Mouse (Mus musculus) cerebellum, adult 2 months (tissue): ENCODE results near the gene Slc6a16. TPM values are rescaled to one million over a fixed set of nuclear protein-coding genes. Genes with fewer than 3 reads are reported as not detected.
"Not testable (repeated sequence)": the region's sequence is repeated elsewhere in the genome, so short reads cannot be mapped to it uniquely, and the experiment has no call there.

Source experiments
- DNase-seq, 2 experiments: peaks; one replicate each; pipeline ENCODE4 v3.0.0; 2021
- H3K27ac ChIP-seq: fragments of 200-500 bp; 2 replicates; pipeline ENCODE4 v1.5.1; 2012; ENCODE audit warnings: low read length, control low read depth, inconsistent platforms; ENCODE audit not compliant: insufficient read depth
- H3K27me3 ChIP-seq: fragments of 200-500 bp; 2 replicates; pipeline ENCODE4 v1.6.1; 2012; ENCODE audit warnings: inconsistent platforms, mild to moderate bottlenecking, low read length, moderate library complexity; ENCODE audit not compliant: control insufficient read depth, insufficient read depth
- H3K4me1 ChIP-seq: fragments of 200-500 bp; 2 replicates; pipeline ENCODE4 v1.6.1; 2011; ENCODE audit warnings: low read length; ENCODE audit not compliant: control insufficient read depth, insufficient read depth
- H3K4me3 ChIP-seq: fragments of 200-500 bp; replicated peaks from 2 replicates; pipeline ENCODE3; 2011; ENCODE audit warnings: mild to moderate bottlenecking, low read depth, low read length, control low read depth; ENCODE audit not compliant: insufficient read depth
- CTCF ChIP-seq: fragments of 200-500 bp; IDR thresholded peaks from 2 replicates; pipeline ENCODE4 v1.5.1; 2011; ENCODE audit warnings: low read depth, mild to moderate bottlenecking, control low read depth, low read length, moderate library complexity, borderline replicate concordance; ENCODE audit not compliant: insufficient read depth
- POLR2A ChIP-seq: fragments of 200-500 bp; IDR thresholded peaks from 2 replicates; pipeline ENCODE4 v1.6.1; 2011; ENCODE audit warnings: low read length, control low read depth, borderline replicate concordance; ENCODE audit not compliant: insufficient read depth
- WGBS: fragments of 180-500 bp; shearing (Covaris S2); methylation state at CpG from one replicate; pipeline ENCODE4 v1.1.7; 2018; 5-methylcytosine and 5-hydroxymethylcytosine counted together
- polyA plus RNA-seq: library from polyadenylated mRNA; depleted of rRNA; stranded (reverse); fragments of >200 nt; gene quantifications from 2 replicates; pipeline ENCODE4 v1.2.3, GENCODE M21; 2012

The Slc6a16 gene
- polyA plus RNA-seq, 1 experiment = 3.1 TPM

DNA sequence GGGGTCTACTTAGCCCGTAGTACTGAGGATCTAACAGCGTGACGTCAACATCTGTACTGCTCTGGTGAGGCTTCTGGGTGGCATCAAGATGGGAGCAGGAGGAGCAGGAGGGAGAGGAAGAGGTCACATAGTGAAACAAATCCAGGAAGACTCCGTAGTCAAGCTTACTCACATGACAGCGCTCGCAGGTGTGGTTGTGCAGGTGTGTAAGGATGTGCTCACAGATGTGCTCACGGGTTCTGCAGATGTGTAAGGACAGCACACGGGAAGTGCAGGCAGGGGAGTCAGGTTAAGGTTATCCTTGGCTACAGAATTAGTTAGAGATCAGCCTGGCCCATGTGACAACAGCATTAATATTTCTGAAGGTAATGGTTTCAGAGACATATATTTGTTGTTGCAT, 12.9 kb downstream of the Slc6a16 start:
- no peak for DNase-seq
- WGBS = 90% methylated on average over 8 of the region's 8 CpGs
- no peaks in the 10 kb centered on the region for H3K4me1 ChIP-seq
- no peak for TF ChIP-seq CTCF
- no peak for TF ChIP-seq POLR2A
- H3K27me3 ChIP-seq = no peaks in the 10 kb centered on the region
- H3K4me3 ChIP-seq = no peak overlapping the region
- H3K27ac ChIP-seq = no peak overlapping the region

DNA sequence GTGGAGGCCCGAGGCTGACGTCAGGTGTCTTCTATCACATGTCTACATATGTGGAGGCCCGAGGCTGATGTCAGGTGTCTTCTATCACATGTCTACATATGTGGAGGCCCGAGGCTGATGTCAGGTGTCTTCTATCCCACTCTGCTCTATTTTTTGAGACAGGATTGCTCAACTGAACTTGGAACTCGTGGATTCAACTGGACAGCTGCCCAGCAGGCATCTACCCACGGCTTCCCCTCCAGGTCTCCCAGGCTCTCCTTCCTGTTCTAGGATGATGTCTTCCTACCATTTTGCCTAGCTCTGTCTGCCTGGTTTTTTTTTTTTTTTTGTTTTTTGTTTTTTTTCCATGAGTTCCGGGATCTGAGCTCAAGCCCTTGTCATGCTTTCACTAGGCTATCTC, 14.9 kb downstream of the Slc6a16 start:
- H3K4me3 ChIP-seq, H3K27me3 ChIP-seq, DNase-seq, H3K4me1 ChIP-seq, H3K27ac ChIP-seq: not testable (repeated sequence)
- WGBS = 77% methylated on average over 7 of the region's 7 CpGs

DNA sequence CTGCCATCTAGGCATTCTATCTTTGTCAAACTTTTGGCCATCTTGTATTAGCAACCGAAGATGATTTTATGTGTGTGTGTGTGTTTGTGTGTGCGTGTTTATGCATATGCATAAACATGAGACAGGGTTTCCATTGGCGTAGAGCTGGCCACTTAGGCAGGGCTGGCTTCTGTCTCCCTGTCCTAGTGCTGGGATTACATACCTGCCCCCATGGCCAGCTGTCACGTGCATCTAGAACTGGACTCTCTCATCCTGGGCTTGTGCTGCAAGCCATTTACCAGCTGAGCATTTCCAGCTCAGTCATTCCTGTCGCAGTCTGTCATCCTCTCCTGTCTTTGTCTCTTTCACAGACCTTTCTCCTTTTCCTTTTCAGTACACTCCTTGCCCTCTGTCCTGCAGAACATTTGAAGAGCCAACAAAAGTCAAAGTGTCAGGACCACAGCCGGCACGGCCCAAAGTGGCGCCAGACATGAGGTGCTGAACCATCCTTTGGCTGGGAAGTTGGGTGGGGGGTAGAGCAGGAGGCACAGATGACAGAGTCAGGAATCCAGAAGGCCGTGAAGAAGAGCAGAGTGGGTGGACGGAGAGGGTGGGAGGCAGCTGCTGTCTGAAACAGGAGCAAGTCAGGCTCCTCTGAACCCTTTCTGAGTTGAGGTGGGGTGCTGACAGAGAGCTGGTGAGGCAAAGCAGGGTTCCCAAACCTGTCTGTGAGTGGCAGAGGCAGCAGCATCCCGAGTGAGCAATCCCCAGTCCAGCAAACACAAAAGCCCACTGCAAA, 16.4 kb downstream of the Slc6a16 start:
- H3K4me3 ChIP-seq = no peak overlapping the region
- H3K27me3 ChIP-seq = no peaks in the 10 kb centered on the region
- no peak for DNase-seq
- H3K4me1 ChIP-seq = no peaks in the 10 kb centered on the region
- WGBS = 34% methylated on average over 11 of the region's 11 CpGs
- no peak overlapping the region for H3K27ac ChIP-seq
- TF ChIP-seq POLR2A (no peak), CTCF (no peak)

DNA sequence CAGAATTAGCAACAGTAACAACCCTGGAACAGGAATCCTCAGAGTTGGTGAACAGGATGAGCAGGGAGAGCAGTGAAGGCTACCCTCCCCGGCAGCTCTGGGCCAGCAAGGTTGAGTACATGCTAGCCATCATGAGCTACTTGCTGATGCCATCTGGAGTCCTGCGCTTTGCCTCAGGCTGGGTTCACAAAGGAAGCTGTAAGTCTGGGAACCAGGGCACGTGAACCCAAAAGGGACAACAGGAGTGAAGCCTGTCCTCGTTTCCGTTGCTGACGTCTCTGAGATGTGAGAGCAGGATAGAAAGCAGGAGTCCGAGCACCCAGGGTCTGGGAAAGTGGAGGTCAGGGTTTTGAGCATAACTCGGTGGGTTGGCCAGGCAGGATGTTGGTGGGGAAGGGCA, 18.4 kb downstream of the Slc6a16 start:
- no peak overlapping the region for H3K4me3 ChIP-seq

DNA sequence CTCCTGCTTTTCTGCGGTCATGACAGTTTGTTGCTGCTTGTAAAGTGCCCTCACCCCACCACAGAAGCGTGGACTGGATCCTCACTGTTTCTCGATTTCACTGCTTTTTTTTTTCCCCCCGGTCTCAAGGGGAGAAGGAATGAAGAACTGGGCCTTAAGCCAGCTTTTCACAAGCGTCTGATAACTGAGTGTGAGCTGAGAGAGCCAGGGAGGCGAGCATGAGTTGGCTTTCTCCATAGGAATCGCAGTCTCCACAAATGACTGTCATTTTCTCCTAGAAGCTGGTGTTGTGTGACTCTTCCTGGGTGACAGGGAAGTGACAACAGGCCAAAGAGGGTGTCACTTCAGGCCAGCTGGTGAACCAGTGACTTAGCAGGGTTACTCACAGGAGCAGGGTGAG, 21.4 kb downstream of the Slc6a16 start:
- H3K4me1 ChIP-seq = no peaks in the 10 kb centered on the region
- H3K27me3 ChIP-seq = no peaks in the 10 kb centered on the region
- H3K27ac ChIP-seq = no peak overlapping the region
- TF ChIP-seq POLR2A = no peak
- TF ChIP-seq CTCF = no peak
- 43% methylated on average over 7 of the region's 7 CpGs for WGBS
- H3K4me3 ChIP-seq = no peak overlapping the region
- DNase-seq = no peak

More for the DNA sequence above, 18.4 kb downstream of the Slc6a16 start:
- Histone ChIP-seq H3K27ac (no peak overlapping the region), H3K27me3 (no peaks in the 10 kb centered on the region), H3K4me1 (no peaks in the 10 kb centered on the region)
- no peak for TF ChIP-seq POLR2A
- TF ChIP-seq CTCF = no peak
- whole genome bisulfite sequencing = 87% methylated on average over 8 of the region's 8 CpGs
- no peak for DNase-seq

DNA sequence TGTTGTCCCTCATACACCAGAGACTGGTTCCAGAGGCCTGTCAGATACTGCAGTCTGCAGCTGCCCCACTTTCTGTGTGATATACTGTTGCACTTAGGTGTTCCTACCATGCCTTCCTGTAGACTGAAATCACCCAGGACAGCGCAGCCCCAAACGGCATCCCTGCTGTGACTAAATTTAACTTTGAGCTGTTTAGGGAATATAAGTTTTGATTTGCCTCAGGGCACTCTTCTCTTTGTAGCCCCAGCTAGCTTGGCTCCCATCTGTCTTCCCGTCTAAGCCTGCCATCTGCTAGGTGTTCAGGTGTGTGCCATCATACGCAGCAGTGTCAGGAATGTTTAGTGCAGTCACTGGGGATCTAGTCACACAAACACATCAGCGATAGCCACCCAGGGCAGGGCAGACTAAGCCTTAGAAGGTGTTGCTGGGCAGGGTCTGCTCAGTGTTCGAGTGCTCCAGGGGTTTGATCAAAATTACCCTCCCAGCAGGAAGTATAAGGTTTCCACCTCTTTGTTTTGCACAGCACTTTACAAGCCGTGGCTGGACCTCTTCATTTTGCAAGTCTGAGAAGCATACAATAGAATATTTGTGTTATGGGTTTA, 22.2 kb downstream of the Slc6a16 start:
- no peaks in the 10 kb centered on the region for H3K4me1 ChIP-seq
- H3K27ac ChIP-seq = no peak overlapping the region
- DNase-seq = no peak
- no peaks in the 10 kb centered on the region for H3K27me3 ChIP-seq
- WGBS = 51% methylated on average over 7 of the region's 7 CpGs
- TF ChIP-seq POLR2A = no peak
- TF ChIP-seq CTCF = no peak
- H3K4me3 ChIP-seq = no peak overlapping the region

DNA sequence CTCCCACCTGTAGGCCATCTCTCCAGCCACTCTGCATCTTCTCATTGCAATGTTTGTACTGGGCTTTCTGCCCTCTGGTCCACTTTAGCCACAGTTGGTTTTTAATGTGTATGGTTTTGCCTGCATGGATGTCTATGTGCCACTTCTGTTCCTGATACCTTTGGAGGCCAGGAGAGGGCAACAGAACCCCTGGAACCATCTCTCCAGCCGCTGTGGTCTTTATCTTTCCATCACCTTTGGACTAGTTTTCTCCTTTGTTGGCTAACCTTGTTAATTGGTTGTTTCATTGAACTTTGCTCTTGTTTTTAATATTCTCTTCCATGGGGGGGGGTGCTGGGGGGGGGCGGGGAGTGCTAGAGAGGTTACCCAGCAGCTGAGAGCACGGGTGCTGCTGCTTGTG, 23.5 kb downstream of the Slc6a16 start:
- Histone ChIP-seq H3K27me3 (no peaks in the 10 kb centered on the region), H3K4me3 (no peak overlapping the region), H3K4me1 (no peaks in the 10 kb centered on the region), H3K27ac (no peak overlapping the region)
- DNase-seq = no peak
- no peak for TF ChIP-seq POLR2A
- no peak for TF ChIP-seq CTCF
- WGBS = 68% methylated on average over 3 of the region's 3 CpGs

DNA sequence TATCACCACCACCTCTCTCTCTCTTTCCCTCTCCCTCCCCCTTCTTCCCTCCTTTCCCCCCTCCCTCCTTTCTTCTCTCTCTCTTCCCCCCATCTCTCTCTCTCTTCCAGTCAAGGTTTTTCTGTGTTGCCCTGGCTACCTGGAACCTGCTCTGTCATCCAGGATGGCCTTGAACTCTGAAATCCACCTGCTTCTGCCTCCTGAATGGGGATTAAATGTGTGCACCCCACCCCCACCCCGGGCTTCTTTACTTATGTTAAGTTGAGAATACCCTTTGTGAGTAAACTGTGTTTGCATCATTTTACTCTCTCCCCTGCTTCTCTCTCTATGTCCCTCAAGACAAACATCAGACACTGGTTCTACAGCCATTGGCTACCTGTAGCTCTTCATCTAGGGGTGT, 24.6 kb downstream of the Slc6a16 start:
- Histone ChIP-seq H3K4me3 (no peak overlapping the region), H3K27me3 (no peaks in the 10 kb centered on the region), H3K27ac (no peak overlapping the region), H3K4me1 (no peaks in the 10 kb centered on the region)
- TF ChIP-seq CTCF (no peak), POLR2A (no peak)
- WGBS = 78% methylated on average over 1 of the region's 1 CpGs
- DNase-seq = no peak
